Mouse (Mus musculus): ENCODE data around the gene Btaf1.

DNA sequence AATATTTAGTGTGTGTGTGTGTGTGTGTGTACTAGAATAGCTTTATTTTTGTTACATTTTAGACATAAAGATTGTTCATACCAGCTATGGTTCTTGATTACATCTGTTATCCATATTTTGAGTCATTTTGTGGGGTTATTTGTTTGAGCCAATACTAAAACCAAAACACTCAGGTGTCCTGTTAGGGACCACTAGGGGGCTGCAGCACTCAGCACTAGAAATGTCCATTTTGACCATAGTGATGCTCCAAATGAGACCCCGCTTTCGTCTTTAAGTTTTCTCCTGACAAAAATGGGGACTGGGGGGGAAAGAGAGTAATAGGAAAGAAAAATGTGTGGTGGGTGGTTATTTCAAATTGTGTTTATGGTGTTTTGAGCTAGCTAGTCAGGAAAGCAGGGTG lies 39.6 kb upstream of the Btaf1 start:
- TF ChIP-seq POLR2A (IDR thresholded peaks at IDR 0.05; ENCODE audit: low read depth, low read length), result no peak
- no peak for TF ChIP-seq CTCF (IDR thresholded peaks at IDR 0.05; ENCODE audit: extremely low read depth, insufficient read depth, insufficient read length, insufficient replicate concordance)
